Mouse (Mus musculus): Measurements from ENCODE around the gene Tctex1d1.

Gene Tctex1d1

GRCm38 (mm10) chr4:102988526-102988925 lies 10.1 kb downstream of the Tctex1d1 start:
- no peak for DNase-seq

DNA sequence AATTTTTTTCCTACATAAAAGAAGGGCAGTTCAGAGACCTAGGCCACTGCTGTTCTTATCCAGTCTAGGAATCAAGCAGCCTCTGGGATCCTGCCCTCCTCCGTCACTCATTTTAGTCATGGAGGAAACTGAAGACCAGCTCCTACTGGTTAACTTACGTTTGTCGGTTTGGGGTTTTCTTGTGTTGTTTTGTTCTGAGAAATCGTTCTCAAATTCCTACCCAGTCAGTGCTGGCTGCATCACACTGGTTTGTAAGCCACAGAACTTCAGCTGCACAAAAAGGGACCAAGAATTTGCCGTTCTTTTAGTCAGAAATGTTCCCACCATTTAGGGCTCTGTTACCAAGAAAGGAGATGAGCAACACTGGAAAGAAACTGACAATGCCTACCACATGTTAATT lies 11.0 kb downstream of the Tctex1d1 start:
- DNase-seq = no peak

- DNase-seq = no peak
Measured at GRCm38 (mm10) chr4:102990016-102990415, 11.6 kb downstream of the Tctex1d1 start.

- DNase-seq = no peak
Measured at GRCm38 (mm10) chr4:102990595-102991340, 12.4 kb downstream of the Tctex1d1 start.

- no peak for DNase-seq
Measured at GRCm38 (mm10) chr4:102991685-102992084, 13.3 kb downstream of the Tctex1d1 start.

GRCm38 (mm10) chr4:103004681-103005080 lies 26.3 kb downstream of the Tctex1d1 start:
- no peak for DNase-seq

DNA sequence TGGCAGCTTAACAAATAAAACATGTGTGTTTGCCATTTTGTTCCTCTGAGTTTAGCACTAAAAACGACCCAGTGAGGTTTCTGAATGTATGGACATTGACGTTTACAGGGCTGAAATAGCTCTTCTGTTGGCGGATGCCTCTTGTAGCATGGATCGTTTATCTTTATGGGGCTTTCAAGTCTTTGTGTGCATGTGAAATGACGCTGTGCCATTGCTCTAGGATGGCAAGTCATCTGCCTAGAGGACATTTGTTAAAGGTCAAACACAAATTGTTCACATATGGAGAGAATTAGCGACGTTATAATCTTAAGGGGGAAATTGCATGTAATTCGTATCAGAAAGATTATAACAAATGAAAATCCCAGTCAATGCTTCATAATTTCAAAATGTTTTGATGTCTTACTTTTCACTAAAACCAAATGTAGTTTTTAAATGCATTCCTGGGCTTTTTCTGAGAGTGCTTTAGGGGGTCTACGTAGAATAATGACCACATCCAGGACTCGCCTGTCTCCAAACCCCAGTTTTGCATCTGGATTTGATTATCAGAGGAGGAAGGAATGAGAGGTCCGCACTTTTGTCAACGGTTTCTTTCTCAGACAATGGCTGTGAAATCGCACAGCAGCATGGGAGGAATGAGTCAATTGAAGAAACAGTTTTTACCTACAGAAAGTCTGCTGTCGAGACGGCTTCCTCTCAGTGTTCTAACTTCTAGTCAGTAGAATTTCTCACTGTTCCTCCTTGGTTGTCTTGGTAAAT lies 27.0 kb downstream of the Tctex1d1 start:
- no peak for DNase-seq

GRCm38 (mm10) chr4:103006266-103006665 lies 27.9 kb downstream of the Tctex1d1 start:
- no peak for DNase-seq

DNA sequence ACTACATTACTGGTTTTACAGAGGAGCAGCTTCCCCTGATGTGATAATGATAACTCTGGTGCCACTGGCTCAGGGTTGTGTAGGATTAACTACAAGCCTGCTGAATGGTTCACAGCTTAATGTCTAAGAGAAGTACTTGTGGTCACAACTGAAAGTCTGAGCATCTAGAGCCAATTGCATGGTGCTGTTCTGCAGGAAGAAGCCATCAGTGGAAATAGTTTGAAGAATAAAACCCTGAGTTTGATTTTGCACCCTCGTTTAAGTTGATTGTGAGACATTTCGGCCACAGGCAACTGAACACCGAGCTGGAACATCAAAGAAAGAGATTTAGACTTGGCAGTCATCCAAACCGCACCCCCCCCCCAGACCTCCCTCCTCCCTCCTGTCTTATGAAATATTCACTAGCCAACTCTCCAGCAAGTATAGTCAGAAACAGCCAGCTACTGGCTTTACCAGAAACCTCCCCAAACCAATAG lies 28.6 kb downstream of the Tctex1d1 start:
- no peak for DNase-seq

GRCm38 (mm10) chr4:103010734-103011133 lies 32.3 kb downstream of the Tctex1d1 start:
- DNase-seq = no peak

DNA sequence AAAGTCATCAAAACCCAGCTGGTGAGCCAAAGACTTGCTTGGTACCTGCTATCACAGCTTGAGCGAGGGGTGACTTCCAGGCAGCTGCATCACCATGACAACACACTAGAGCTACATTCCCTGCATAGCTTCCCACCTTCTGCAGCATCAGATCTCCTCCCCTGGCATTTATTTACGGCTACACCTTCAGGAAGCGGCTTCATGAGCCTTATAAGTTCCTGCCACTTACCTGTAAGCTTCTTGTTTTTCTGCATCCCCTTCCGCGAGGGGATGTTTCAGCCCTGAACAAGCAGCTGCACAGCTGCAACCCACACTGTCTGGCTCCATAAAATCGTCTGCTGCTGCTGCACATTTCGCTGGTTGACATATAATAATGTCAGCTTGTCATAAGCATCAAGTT lies 33.4 kb downstream of the Tctex1d1 start:
- DNase-seq = no peak

- DNase-seq = no peak
Measured at GRCm38 (mm10) chr4:103013490-103013889, 35.1 kb downstream of the Tctex1d1 start.

- DNase-seq = no peak
Measured at GRCm38 (mm10) chr4:103026621-103027020, 48.2 kb downstream of the Tctex1d1 start, which contains the start of gene Insl5. TSS of gene Insl5 (minus strand) at chr4:103026842.

DNA sequence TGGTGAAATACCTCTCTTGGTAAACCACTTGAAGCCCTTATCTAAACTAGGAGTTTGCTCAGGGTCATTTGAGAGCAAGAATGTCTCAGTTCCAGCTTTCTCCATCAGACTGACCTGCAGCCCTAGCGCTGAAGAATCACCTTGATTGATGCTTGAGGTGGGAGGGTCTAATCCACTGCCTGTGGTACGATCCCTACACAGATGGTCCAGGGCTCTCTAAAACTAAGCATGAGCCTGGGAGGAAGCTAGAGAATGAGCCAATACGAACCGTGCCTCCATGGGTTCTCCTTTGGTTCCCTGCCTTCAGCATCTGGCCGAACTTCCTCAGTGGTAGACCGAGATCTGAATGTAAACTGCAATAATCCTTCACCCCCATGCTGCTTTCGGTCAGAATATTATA lies 49.3 kb downstream of the Tctex1d1 start:
- DNase-seq = no peak

- no peak for DNase-seq
Measured at GRCm38 (mm10) chr4:103028177-103029088, 50.0 kb downstream of the Tctex1d1 start.

GRCm38 (mm10) chr4:103039103-103039837 lies 60.9 kb downstream of the Tctex1d1 start:
- DNase-seq = no peak

DNA sequence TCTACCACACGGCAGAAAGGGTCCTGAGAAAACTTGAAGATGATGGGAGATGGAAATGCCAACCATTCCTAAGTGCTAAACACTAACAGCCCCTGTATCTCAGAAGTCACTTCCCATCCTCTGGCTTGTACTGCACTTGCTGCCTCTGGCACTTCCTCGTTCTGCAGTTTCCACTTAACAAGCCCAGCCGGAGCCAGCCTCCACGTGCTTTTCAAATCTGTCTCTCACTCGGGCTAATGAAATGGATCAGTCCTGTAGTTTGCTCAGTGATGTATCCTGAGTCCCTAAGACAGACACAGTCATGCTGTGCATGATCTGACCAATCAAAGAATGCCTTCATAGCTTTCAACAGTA lies 61.4 kb downstream of the Tctex1d1 start:
- no peak for DNase-seq

DNA sequence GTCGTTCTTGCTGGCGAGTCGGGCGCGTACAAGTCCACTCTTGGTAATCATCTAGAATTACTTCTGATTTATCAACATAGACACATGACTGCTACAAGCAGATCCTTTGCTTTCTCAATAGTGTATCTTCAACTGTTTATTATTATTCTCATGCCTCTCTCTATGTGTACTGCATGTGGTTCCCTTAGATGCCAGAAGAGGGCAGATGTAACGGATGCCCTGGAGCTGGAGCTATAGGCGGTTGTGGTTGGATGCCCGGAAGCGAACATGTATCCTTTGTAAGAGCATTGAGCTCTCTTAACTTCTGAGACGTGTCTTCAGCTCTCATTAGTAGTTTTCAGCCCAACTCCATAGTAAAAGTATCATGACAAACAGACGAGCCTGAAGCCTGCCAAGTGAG lies 64.6 kb downstream of the Tctex1d1 start:
- no peak for DNase-seq

GRCm38 (mm10) chr4:103048046-103048445 lies 69.6 kb downstream of the Tctex1d1 start:
- no peak for DNase-seq

All from spleen, adult 18-20 months (tissue).